Mouse (Mus musculus): ENCODE results near the gene Izumo4.

Izumo4 gene

GRCm38 (mm10) chr10:80701721-80702535 is at the start of gene Izumo4, which contains the start of gene Mob3a:
Gene Izumo4, plus strand, starts transcription at chr10:80702184.
Gene Mob3a, minus strand, starts transcription at chr10:80701977.
- peak; percentile 98 to 100 for DNase-seq

- no peak for DNase-seq
These were observed 48.7 kb upstream of the Izumo4 start for GRCm38 (mm10) chr10:80653156-80653720.

GRCm38 (mm10) chr10:80654866-80655265 is 47.1 kb upstream of the Izumo4 start:
- no peak for DNase-seq

- no peak for DNase-seq
These were observed 46.4 kb upstream of the Izumo4 start for GRCm38 (mm10) chr10:80655406-80656129.

- DNase-seq = peak; percentile 99
These were observed 45.7 kb upstream of the Izumo4 start for GRCm38 (mm10) chr10:80656130-80656862.

- DNase-seq = peak in 1 of 2 experiments; percentile 70
These were observed 44.9 kb upstream of the Izumo4 start, which contains the start of gene Btbd2 for GRCm38 (mm10) chr10:80656863-80657623. Gene Btbd2, minus strand, starts transcription at chr10:80657071.

GRCm38 (mm10) chr10:80658194-80658840 is 43.7 kb upstream of the Izumo4 start:
- DNase-seq = no peak

GRCm38 (mm10) chr10:80658841-80659202 is 43.2 kb upstream of the Izumo4 start:
- DNase-seq = no peak

GRCm38 (mm10) chr10:80659213-80659612 is 42.8 kb upstream of the Izumo4 start:
- peak; percentile 82 to 93 for DNase-seq

- peak; percentile 74 to 86 for DNase-seq
These were observed 40.8 kb upstream of the Izumo4 start for GRCm38 (mm10) chr10:80661149-80661548.

GRCm38 (mm10) chr10:80663485-80664196 is 38.3 kb upstream of the Izumo4 start:
- DNase-seq = no peak

GRCm38 (mm10) chr10:80664197-80665015 is 37.6 kb upstream of the Izumo4 start:
- DNase-seq = peak; percentile 95 to 97

- DNase-seq = peak; percentile 88 to 92
These were observed 37.0 kb upstream of the Izumo4 start for GRCm38 (mm10) chr10:80665016-80665380.

GRCm38 (mm10) chr10:80665459-80665858 is 36.5 kb upstream of the Izumo4 start:
- peak in 1 of 2 experiments; percentile 51 for DNase-seq

- peak; percentile 51 to 53 for DNase-seq
These were observed 35.8 kb upstream of the Izumo4 start for GRCm38 (mm10) chr10:80665981-80666733.

- DNase-seq = no peak
These were observed 35.1 kb upstream of the Izumo4 start for GRCm38 (mm10) chr10:80666837-80667412.

- DNase-seq = peak; percentile 61 to 77
These were observed 33.4 kb upstream of the Izumo4 start for GRCm38 (mm10) chr10:80668614-80669013.

GRCm38 (mm10) chr10:80669018-80669417 is 33.0 kb upstream of the Izumo4 start:
- no peak for DNase-seq
